Mouse (Mus musculus) monocyte, adult 2 months (primary cell): Measurements from ENCODE around the gene Gm10945.

Experiments used
- DNase-seq, 2 experiments: peaks; one replicate each; pipeline ENCODE4 v3.0.0; 2022; ENCODE audit warnings: low spot score in 2 of 2, low read depth in 1 of 2

The Gm10945 gene

GRCm38 (mm10) chr10:6761287-6761811 lies at the start of gene Gm10945:
Gene Gm10945 (minus strand): TSS chr10:6761761.
- DNase-seq = no peak

- no peak for DNase-seq
Observed at GRCm38 (mm10) chr10:6790226-6790625, 28.7 kb upstream of the Gm10945 start.

GRCm38 (mm10) chr10:6788517-6789237 lies 27.1 kb upstream of the Gm10945 start:
- no peak for DNase-seq

DNA sequence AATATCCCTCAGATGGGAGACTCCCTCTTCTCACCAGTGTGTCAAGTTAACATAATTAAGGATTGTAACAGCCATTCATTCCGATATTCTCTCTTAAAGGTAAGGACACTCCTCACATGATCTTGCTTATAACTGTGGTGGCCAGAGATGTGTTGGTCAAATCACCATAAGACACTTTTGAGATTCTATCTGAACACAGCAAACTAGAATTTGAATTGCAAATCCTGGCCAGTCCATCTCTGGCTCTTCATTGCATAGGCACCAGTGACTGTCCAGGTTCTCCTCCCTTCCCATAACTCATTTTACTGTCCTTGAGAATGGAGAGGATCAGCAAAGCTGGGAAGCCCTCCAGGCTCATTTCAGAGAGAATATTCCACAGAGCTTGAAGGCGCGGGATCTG lies 3.4 kb downstream of the Gm10945 start, which contains the start of gene Oprm1:
Oprm1 (plus strand) TSS at position 301 of the 400 bp plus-strand sequence.
- DNase-seq = no peak

DNA sequence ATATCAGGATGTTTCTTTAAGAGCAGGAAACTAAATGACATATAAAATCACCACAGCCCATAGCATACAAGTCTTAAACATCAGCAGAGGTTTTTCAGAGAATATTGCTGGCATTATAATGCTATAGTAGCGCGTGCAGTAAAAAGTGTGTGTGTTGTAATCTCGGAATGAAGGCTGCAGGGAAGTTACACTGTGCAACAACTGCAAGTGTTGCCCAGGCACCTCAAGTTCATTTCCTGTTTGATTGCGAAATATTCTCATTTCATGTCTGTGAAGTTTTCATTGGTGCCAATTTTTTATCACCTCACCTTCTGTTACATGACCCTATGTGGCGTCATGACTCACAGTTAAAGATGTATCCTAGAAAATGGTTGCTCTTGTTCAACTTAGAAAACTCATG lies 8.2 kb downstream of the Gm10945 start:
- DNase-seq = no peak

DNA sequence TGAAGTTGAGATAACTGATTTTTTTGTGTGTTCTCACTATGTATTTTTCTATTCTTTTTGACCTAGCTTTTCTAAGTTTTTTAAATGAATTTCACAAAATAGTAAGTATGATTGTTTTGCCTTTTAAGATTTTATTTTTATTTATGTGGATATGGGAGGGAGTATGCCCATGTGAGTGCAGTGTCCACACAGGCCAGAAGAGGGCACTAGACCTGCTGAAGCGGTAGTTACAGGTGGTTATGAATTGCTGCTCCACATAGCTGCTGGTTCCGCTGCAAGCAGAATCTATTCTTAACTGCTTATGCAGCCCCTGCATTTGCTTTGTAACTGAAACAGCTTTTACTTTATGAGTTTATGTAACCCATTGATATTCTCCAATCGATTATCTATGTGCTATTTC lies 33.1 kb downstream of the Gm10945 start:
- DNase-seq = no peak

- DNase-seq = no peak
Observed at GRCm38 (mm10) chr10:6723765-6724164, 37.8 kb downstream of the Gm10945 start.

DNA sequence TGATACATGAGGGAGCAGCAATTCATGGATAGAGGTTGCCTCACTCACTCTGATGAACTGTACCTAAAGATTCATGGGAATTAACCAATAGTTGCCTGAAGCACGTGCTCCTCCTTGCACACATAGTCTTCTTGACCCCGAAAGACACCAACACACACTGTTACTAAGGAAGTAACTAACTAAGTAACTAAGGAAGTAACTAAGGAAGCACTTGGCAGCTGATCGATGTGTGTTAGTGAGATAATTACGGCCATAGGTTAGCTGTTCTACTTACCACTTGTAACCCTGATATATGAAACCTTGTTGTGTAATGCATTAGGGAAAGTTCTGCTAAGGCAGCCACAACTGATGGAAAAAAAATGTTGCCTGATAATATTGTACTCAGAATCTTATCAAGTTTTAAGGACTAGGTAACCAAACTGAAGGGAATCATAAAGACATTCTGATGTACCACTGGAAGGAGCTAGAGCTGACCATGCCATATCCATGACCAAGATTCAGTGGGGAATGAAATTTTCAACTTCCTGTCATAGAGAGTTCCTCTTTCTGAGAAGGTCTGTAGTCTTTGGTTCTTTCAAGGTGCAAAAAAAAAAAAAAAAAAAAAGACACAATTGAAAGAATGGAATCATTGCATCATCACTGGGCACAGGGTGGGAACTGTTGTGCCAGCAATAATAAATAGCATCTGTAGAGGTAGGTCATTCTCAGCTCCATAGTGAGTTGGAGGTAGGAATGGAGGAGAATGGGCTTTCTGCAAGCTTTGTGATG lies 44.2 kb downstream of the Gm10945 start:
- DNase-seq = no peak

DNA sequence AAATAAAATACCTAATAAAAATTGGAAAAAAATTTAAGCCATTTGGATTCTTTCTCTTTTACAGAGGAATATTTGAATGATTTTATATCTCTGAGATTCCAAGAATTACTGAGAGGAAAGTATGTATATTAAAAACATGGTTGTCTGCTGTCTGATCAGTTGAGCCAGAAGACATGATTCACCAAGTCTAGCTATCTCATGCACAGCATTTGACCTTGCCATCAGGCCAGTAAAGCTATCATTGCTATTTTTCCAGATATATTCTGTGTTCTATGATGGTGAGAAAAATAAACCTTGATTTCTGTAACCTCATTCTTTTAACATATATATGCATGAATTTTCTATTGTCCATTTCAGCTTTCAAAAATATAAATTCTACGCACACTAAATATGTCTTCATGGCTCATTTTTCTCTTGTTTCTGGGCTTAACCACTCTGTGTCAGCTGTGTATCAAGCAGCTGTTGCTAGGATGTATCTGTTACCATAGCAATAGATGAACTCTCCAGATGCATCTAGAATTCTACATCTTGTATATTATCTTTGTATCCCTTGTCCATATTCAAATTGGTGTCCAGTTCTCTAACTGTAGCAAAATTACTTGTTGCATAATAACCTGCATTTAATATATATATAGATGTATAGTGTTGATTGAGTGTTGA lies 56.2 kb downstream of the Gm10945 start:
- DNase-seq = no peak

DNA sequence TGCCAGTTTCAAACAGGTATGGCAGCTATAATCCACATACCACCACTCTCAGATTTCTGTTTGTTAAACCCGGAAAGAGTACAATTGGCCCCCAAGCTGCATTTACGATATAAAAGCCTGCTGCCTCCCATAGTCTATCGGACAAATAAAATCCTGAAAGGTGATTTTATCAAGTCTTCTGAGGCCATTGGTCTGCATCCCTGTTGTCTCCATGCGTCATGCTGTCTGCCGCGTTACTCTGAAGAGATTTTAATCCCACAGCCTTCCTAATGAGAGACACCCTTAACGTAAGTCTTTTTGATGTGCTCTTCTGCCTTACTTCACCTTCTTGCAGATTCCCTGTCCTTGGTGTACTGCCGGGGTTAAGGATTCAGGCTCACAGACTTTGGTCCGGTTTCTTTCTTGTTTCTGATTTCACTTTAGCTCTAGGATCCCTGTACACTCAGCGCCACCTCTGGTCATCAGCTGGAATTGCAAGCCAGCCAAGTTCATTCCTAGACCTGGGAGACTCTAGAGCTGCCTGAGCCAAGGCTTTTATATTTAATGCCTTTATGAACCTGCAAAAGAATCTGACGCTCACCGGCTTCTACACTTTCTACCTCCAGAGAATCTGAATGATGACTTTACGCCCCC lies 67.2 kb downstream of the Gm10945 start:
- no peak for DNase-seq
